Comparison of ENCODE assay signal across 8 mouse cellular contexts in the genomic region with DNA sequence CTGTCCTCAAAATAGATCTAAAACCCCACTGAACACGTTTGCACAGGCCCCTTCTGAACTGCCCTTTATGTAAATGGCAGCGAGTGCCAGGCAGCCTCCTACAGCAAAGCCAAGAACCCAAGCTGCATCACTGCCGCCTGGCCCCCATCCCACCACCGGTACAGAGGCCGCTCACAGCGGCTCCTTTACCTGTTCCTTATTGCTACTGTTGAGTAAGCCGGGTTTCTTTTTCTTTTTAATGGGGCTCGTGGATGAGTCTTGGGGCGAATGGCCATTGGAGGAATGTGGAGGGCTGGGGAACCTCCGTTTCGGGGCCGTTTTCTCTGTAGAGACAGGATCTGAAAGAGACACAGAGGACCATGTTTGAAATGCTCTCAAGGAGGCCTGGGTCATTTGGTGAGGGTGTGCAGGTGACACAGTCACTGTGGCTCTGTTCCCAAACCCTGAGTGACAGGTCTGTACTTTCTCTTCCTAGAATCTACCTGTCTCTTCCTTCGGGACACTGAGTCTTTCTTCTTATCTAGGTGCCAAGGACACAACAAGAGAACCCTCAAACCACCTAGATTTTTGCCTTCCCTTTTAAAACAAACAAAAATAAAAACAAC. TPM values are rescaled to one million over a fixed set of nuclear protein-coding genes. Genes with fewer than 3 reads are reported as not detected.
DNase-seq lines count a peak whose midpoint lies in the region; ATAC-seq and TF ChIP-seq lines count a peak whose summit lies in the region.
"Had no signal": no experiment of that assay in that cellular context is flagged by ENCODE, and none has a peak within 500 bp of the region (broad histone marks: within the 10 kb centered on the region; RNA-seq: fewer than 3 reads in every experiment).

No protein-coding gene starts in this region.

- H3K4me1 ChIP-seq in kidney, postnatal 0 days (replicated peaks; ENCODE audit: insufficient read depth, low read length) = peaks cover 31% of the 10 kb centered on the region
- peaks cover 48% of the 10 kb centered on the region for H3K4me1 ChIP-seq in kidney, embryonic 16.5 days (ENCODE audit: insufficient read depth, low read length)
- peaks cover 49% of the 10 kb centered on the region for H3K4me1 ChIP-seq in cerebellum, adult 2 months (ENCODE audit: control insufficient read depth, insufficient read depth, low read length)
- H3K4me1 ChIP-seq in embryonic facial prominence, embryonic 13.5 days = peaks cover 82% of the 10 kb centered on the region
- H3K4me1 ChIP-seq in midbrain, embryonic 14.5 days (ENCODE audit: control insufficient read depth, insufficient read depth, low read length) = peaks cover 42% of the 10 kb centered on the region
- peaks cover 28% of the 10 kb centered on the region for H3K4me1 ChIP-seq in kidney, adult 2 months (ENCODE audit: control insufficient read depth, insufficient read depth, low read length)

- peak overlapping the region; percentile 31 for H3K27ac ChIP-seq in kidney, postnatal 0 days
- no peak overlapping the region for H3K27ac ChIP-seq in kidney, embryonic 16.5 days (ENCODE audit: low read length)
- peak overlapping the region; percentile 68 for H3K27ac ChIP-seq in cerebellum, adult 2 months (ENCODE audit: insufficient read depth, low read length)
- peak overlapping the region; percentile 67 for H3K27ac ChIP-seq in embryonic facial prominence, embryonic 13.5 days
- H3K27ac ChIP-seq in midbrain, embryonic 14.5 days (replicated peaks; ENCODE audit: low read depth, low read length) = peak overlapping the region; percentile 49; the same call in 1 of the 2 replicates
- H3K27ac ChIP-seq in kidney, adult 2 months (ENCODE audit: insufficient read depth, low read depth, low read length) = no peak overlapping the region

- H3K9ac ChIP-seq in kidney, postnatal 0 days (ENCODE audit: low read depth, low read length) = no peak overlapping the region
- H3K9ac ChIP-seq in kidney, embryonic 16.5 days (replicated peaks; ENCODE audit: low read length) = no peak overlapping the region
- H3K9ac ChIP-seq in embryonic facial prominence, embryonic 13.5 days = no peak overlapping the region
- H3K9ac ChIP-seq in midbrain, embryonic 14.5 days (replicated peaks; ENCODE audit: low read length) = no peak overlapping the region

- H3K4me3 ChIP-seq in kidney, postnatal 0 days (replicated peaks; ENCODE audit: low read depth, low read length) = no peak overlapping the region
- no peak overlapping the region for H3K4me3 ChIP-seq in kidney, embryonic 16.5 days (ENCODE audit: low read length)
- no peak overlapping the region for H3K4me3 ChIP-seq in cerebellum, adult 2 months (replicated peaks; ENCODE audit: insufficient read depth, low read depth, low read length)
- H3K4me3 ChIP-seq in embryonic facial prominence, embryonic 13.5 days = no peak overlapping the region
- H3K4me3 ChIP-seq in midbrain, embryonic 14.5 days (replicated peaks; ENCODE audit: low read depth, low read length) = no peak overlapping the region
- no peak overlapping the region for H3K4me3 ChIP-seq in kidney, adult 2 months (ENCODE audit: insufficient read depth, low read depth, low read length)

- no peaks in the 10 kb centered on the region for H3K9me3 ChIP-seq in kidney, postnatal 0 days (replicated peaks; ENCODE audit: low read length)
- H3K9me3 ChIP-seq in kidney, embryonic 16.5 days (ENCODE audit: low read length) = no peaks in the 10 kb centered on the region
- H3K9me3 ChIP-seq in embryonic facial prominence, embryonic 13.5 days = no peaks in the 10 kb centered on the region
- no peaks in the 10 kb centered on the region for H3K9me3 ChIP-seq in midbrain, embryonic 14.5 days (ENCODE audit: control insufficient read depth, low read length)

- H3K36me3 ChIP-seq in kidney, postnatal 0 days (ENCODE audit: insufficient read depth, low read length) = peaks cover 35% of the 10 kb centered on the region
- peaks cover 16% of the 10 kb centered on the region for H3K36me3 ChIP-seq in kidney, embryonic 16.5 days (ENCODE audit: insufficient read depth, low read length)
- peaks cover 34% of the 10 kb centered on the region for H3K36me3 ChIP-seq in embryonic facial prominence, embryonic 13.5 days
- peaks cover 39% of the 10 kb centered on the region for H3K36me3 ChIP-seq in midbrain, embryonic 14.5 days (ENCODE audit: control insufficient read depth, insufficient read depth, low read length)
- H3K36me3 ChIP-seq in kidney, adult 2 months (ENCODE audit: control insufficient read depth, insufficient read depth, low read length) = no peaks in the 10 kb centered on the region; the same call in 1 of the 2 replicates

- 90% methylated on average over 13 of the region's 13 CpGs for WGBS in kidney, postnatal 0 days
- 90% methylated on average over 13 of the region's 13 CpGs for WGBS in kidney, embryonic 16.5 days
- 30% methylated on average over 13 of the region's 13 CpGs for WGBS in cerebellum, adult 2 months
- 84% methylated on average over 13 of the region's 13 CpGs for whole genome bisulfite sequencing in embryonic facial prominence, embryonic 13.5 days
- 92% methylated on average over 13 of the region's 13 CpGs for WGBS in midbrain, embryonic 14.5 days
- 80% methylated on average over 13 of the region's 13 CpGs for WGBS in kidney, adult 2 months

- no peak for ATAC-seq in kidney, postnatal 0 days (replicated peaks; ENCODE audit: low FRiP score, low read depth)
- ATAC-seq in kidney, embryonic 16.5 days (ENCODE audit: low FRiP score, low TSS enrichment) = no peak
- no peak for ATAC-seq in embryonic facial prominence, embryonic 13.5 days (ENCODE audit: insufficient number of reproducible peaks, insufficient read depth, low FRiP score, low TSS enrichment, low read depth)
- no peak for ATAC-seq in midbrain, embryonic 14.5 days (ENCODE audit: low FRiP score, low TSS enrichment)

- no peak for DNase-seq in kidney, postnatal 0 days (ENCODE audit: low spot score)
- peak; percentile 67 to 71 for DNase-seq in cerebellum, adult 2 months
- DNase-seq in midbrain, embryonic 14.5 days = no peak
- DNase-seq in kidney, adult 2 months = no peak
- DNase-seq in layer of hippocampus, adult 11-12 months (ENCODE audit: low spot score) = no peak
- DNase-seq: gastrocnemius, postnatal 36 days had no signal

- no peak overlapping the region for H3K4me2 ChIP-seq in kidney, postnatal 0 days (ENCODE audit: low read length)
- H3K4me2 ChIP-seq in kidney, embryonic 16.5 days (replicated peaks; ENCODE audit: low read depth, low read length) = no peak overlapping the region
- H3K4me2 ChIP-seq in embryonic facial prominence, embryonic 13.5 days = no peak overlapping the region
- no peak overlapping the region for H3K4me2 ChIP-seq in midbrain, embryonic 14.5 days (ENCODE audit: low read length)

- no peaks in the 10 kb centered on the region for H3K27me3 ChIP-seq in kidney, postnatal 0 days (ENCODE audit: insufficient read depth, low read length)
- H3K27me3 ChIP-seq in kidney, embryonic 16.5 days (ENCODE audit: insufficient read depth, low read length) = no peaks in the 10 kb centered on the region
- H3K27me3 ChIP-seq in cerebellum, adult 2 months (ENCODE audit: control insufficient read depth, insufficient read depth, low read length) = no peaks in the 10 kb centered on the region
- no peaks in the 10 kb centered on the region for H3K27me3 ChIP-seq in embryonic facial prominence, embryonic 13.5 days
- H3K27me3 ChIP-seq in midbrain, embryonic 14.5 days (ENCODE audit: control insufficient read depth, insufficient read depth, low read length) = no peaks in the 10 kb centered on the region
- no peaks in the 10 kb centered on the region for H3K27me3 ChIP-seq in kidney, adult 2 months (replicated peaks; ENCODE audit: control insufficient read depth, insufficient read depth, low read length)

- TF ChIP-seq CTCF in kidney, postnatal 0 days (IDR thresholded peaks at IDR 0.05; ENCODE audit: low read depth) = no peak
- no peak for TF ChIP-seq CTCF in cerebellum, adult 2 months (IDR thresholded peaks at IDR 0.05; ENCODE audit: borderline replicate concordance, insufficient read depth, low read depth, low read length)
- TF ChIP-seq CTCF in kidney, adult 2 months (conservative IDR thresholded peaks at IDR 0.05; ENCODE audit: insufficient read depth, insufficient read length, low read depth, low read length) = no peak

- TF ChIP-seq POLR2A in cerebellum, adult 2 months (IDR thresholded peaks at IDR 0.05; ENCODE audit: borderline replicate concordance, insufficient read depth, low read length) = no peak
- no peak for TF ChIP-seq POLR2A in kidney, adult 2 months (IDR thresholded peaks at IDR 0.05; ENCODE audit: low read depth, low read length)

RNA-seq across cellular contexts. Expression of gene Zmynd8, which starts 46.9 kb away (rescaled TPM):
- polyA plus RNA-seq in kidney, postnatal 0 days (2015; fragmentation: Nextera tagmentation; extraction: Ambion mirVana) = 39.6 and 41.7 TPM in 2 replicates
- polyA plus RNA-seq in kidney, embryonic 16.5 days (2015; fragmentation: Nextera tagmentation; extraction: Ambion mirVana) = 58.2 and 69.4 TPM in 2 replicates
- 85.5 and 86.6 TPM in 2 replicates for polyA plus RNA-seq in cerebellum, adult 2 months (2012; rRNA removed)
- polyA plus RNA-seq in embryonic facial prominence, embryonic 13.5 days (2015; fragmentation: Nextera tagmentation; extraction: Ambion mirVana) = 61.4 and 62.3 TPM in 2 replicates
- 64.4 and 67.8 TPM in 2 replicates for polyA plus RNA-seq in midbrain, embryonic 14.5 days (2014; fragmentation: Nextera tagmentation; extraction: Ambion mirVana)
- 27.7 and 29.0 TPM in 2 replicates for polyA plus RNA-seq in kidney, adult 2 months (2012; rRNA removed)

Comparison
In these comparisons a context has a peak if more than half of its experiments do, and no peak if none do; other contexts are left out.
1. H3K27ac ChIP-seq: peak in kidney, postnatal 0 days (single experiment), cerebellum, adult 2 months (single experiment), embryonic facial prominence, embryonic 13.5 days (single experiment) and midbrain, embryonic 14.5 days (single experiment); none in kidney, embryonic 16.5 days (single experiment) and kidney, adult 2 months (single experiment).
2. DNase-seq: peak in cerebellum, adult 2 months (2 of 2); none in kidney, postnatal 0 days (single experiment), midbrain, embryonic 14.5 days (single experiment), kidney, adult 2 months (single experiment) and layer of hippocampus, adult 11-12 months (single experiment).